Mouse (Mus musculus) liver, embryonic 14.5 days (tissue): ENCODE measurements around the gene Iqgap2. TPM values are rescaled to one million over a fixed set of nuclear protein-coding genes. Genes with fewer than 3 reads are reported as not detected.

ENCODE experiments used
- ATAC-seq: fragments of 200-750 bp; cut with Nextera tagmentation; 2 replicates; pipeline ENCODE4 v1.8.0; 2017; ENCODE audit warnings: moderate number of reproducible peaks, mild to moderate bottlenecking, moderate library complexity; ENCODE audit not compliant: insufficient read depth
- DNase-seq, 3 experiments: peaks; one replicate each; pipeline ENCODE4 v3.0.0-alpha.2; 2012 to 2013; ENCODE audit warnings: low read depth in 3 of 3, low spot score in 3 of 3
- H3K27ac ChIP-seq: fragments of 300-500 bp; sonication (generic); 2 replicates; pipeline ENCODE4 v1.5.1; 2014; ENCODE audit warnings: moderate library complexity, mild to moderate bottlenecking, control low read depth, inconsistent platforms
- H3K27me3 ChIP-seq: fragments of 300-500 bp; sonication (generic); 2 replicates; pipeline ENCODE4 v1.6.1; 2014; ENCODE audit warnings: mild to moderate bottlenecking, low read length, moderate library complexity; ENCODE audit not compliant: control insufficient read depth, insufficient read depth
- H3K36me3 ChIP-seq: fragments of 300-500 bp; sonication (generic); replicated peaks from 2 replicates; pipeline ENCODE4 v1.6.1; 2014; ENCODE audit warnings: low read depth; ENCODE audit not compliant: control insufficient read depth, insufficient read depth
- H3K4me1 ChIP-seq, 2 experiments: fragments of 200-500 bp in 1 of 2; fragments of 300-500 bp in 1 of 2; sonication (generic) in 1 of 2; replicated peaks; 2 replicates each; pipeline ENCODE4 v1.6.1; 2012 to 2014; ENCODE audit warnings: antibody characterized with exemption in 1 of 2, inconsistent platforms in 1 of 2, low read length in 1 of 2; ENCODE audit not compliant: control insufficient read depth in 2 of 2, insufficient read depth in 2 of 2
- H3K4me2 ChIP-seq: fragments of 300-500 bp; sonication (generic); 2 replicates; pipeline ENCODE4 v1.6.1; 2014; ENCODE audit warnings: low read depth, mild to moderate bottlenecking, control low read depth, moderate library complexity
- H3K4me3 ChIP-seq, 2 experiments: fragments of 200-500 bp in 1 of 2; fragments of 300-500 bp in 1 of 2; sonication (generic) in 1 of 2; 2 replicates each; pipeline ENCODE4 v1.5.1; 2012 to 2014; ENCODE audit warnings: low read depth in 2 of 2, low read length in 2 of 2, mild to moderate bottlenecking in 2 of 2, control low read depth in 1 of 2, inconsistent platforms in 1 of 2, moderate library complexity in 1 of 2; ENCODE audit not compliant: insufficient read depth in 1 of 2
- H3K9ac ChIP-seq: fragments of 300-500 bp; sonication (generic); replicated peaks from 2 replicates; pipeline ENCODE4 v1.6.1; 2014; ENCODE audit warnings: mild to moderate bottlenecking, control low read depth, moderate library complexity
- H3K9me3 ChIP-seq: fragments of 300-500 bp; sonication (generic); 2 replicates; pipeline ENCODE4 v1.6.1; 2016; ENCODE audit warnings: low read length, mixed read lengths; ENCODE audit not compliant: control insufficient read depth
- CTCF ChIP-seq: IDR thresholded peaks from 2 replicates; pipeline ENCODE4 v1.5.1; 2016; ENCODE audit warnings: antibody characterized with exemption, low read depth, control low read depth
- EP300 ChIP-seq: IDR thresholded peaks from 2 replicates; pipeline ENCODE4 v1.6.1; 2016; ENCODE audit warnings: antibody characterized with exemption, low read depth
- WGBS: fragments of 180-500 bp; shearing (Covaris S2); extraction: QIAGEN DNeasy Blood & Tissue Kit; methylation state at CpG from one replicate; pipeline ENCODE4 v1.1.7; 2014; ENCODE audit not compliant: insufficient replicate concordance; 5-methylcytosine and 5-hydroxymethylcytosine counted together
- polyA plus RNA-seq, 2 experiments: library from polyadenylated mRNA; depleted of rRNA in 1 of 2; stranded (reverse) in 1 of 2; unstranded in 1 of 2; fragments of >200 nt; fragmentation: Nextera tagmentation in 1 of 2; extraction: Ambion mirVana in 1 of 2; gene quantifications; 2 replicates each; pipeline versions ENCODE4 v1.2.1 to v1.2.3; 2012 to 2014

The Iqgap2 gene
- polyA plus RNA-seq, 2 experiments = 10.8 to 11.8 TPM

GRCm38 (mm10) chr13:95899885-95900650 lies 8.3 kb upstream of the Iqgap2 start:
- no peaks in the 10 kb centered on the region for H3K36me3 ChIP-seq
- H3K9ac ChIP-seq = no peak overlapping the region
- TF ChIP-seq CTCF = no peak
- no peak for TF ChIP-seq EP300
- H3K4me1 ChIP-seq = 0 out of 4 replicates have a peak, but pooled peaks cover 0 to 3% of the 10 kb centered on the region in 2 experiments
- H3K4me3 ChIP-seq = no peak overlapping the region
- no peak overlapping the region for H3K4me2 ChIP-seq
- WGBS = 64% methylated on average over 1 of the region's 1 CpGs
- H3K27ac ChIP-seq = no peak overlapping the region
- DNase-seq (no peak), ATAC-seq (no peak)
- no peaks in the 10 kb centered on the region for H3K27me3 ChIP-seq
- H3K9me3 ChIP-seq = no peaks in the 10 kb centered on the region

- whole genome bisulfite sequencing = 67% methylated on average over 6 of the region's 6 CpGs
- H3K9me3 ChIP-seq = no peaks in the 10 kb centered on the region
- ATAC-seq = no peak
- no peak overlapping the region for H3K4me3 ChIP-seq
- H3K27ac ChIP-seq = no peak overlapping the region
- H3K4me1 ChIP-seq = peaks cover 3 to 11% of the 10 kb centered on the region in 2 experiments; a peak in 3 of 4 replicates
- H3K36me3 ChIP-seq = no peaks in the 10 kb centered on the region
- H3K9ac ChIP-seq = no peak overlapping the region
- DNase-seq = no peak
- TF ChIP-seq CTCF = no peak
- TF ChIP-seq EP300 = no peak
- no peak overlapping the region for H3K4me2 ChIP-seq
- H3K27me3 ChIP-seq = no peaks in the 10 kb centered on the region
Measured at GRCm38 (mm10) chr13:95896501-95896900, 4.8 kb upstream of the Iqgap2 start.

GRCm38 (mm10) chr13:95893166-95893565 lies 1.4 kb upstream of the Iqgap2 start:
- Histone ChIP-seq H3K27me3 (no peaks in the 10 kb centered on the region), H3K36me3 (no peaks in the 10 kb centered on the region), H3K4me3 (no peak overlapping the region), H3K27ac (no peak overlapping the region), H3K9ac (no peak overlapping the region), H3K4me2 (peak overlapping the region; percentile 93), H3K4me1 (peaks cover 3 to 14% of the 10 kb centered on the region in 2 experiments; a peak in 3 of 4 replicates), H3K9me3 (no peaks in the 10 kb centered on the region)
- DNase-seq (no peak), ATAC-seq (no peak)
- 68% methylated on average over 4 of the region's 4 CpGs for WGBS
- TF ChIP-seq EP300 (no peak), CTCF (no peak)

GRCm38 (mm10) chr13:95892611-95893145 lies 956 bp upstream of the Iqgap2 start:
- no peak for TF ChIP-seq CTCF
- no peak for DNase-seq
- no peak for ATAC-seq
- 3% methylated on average over 12 of the region's 12 CpGs for WGBS
- peak overlapping the region; percentile 93 for H3K4me2 ChIP-seq
- no peaks in the 10 kb centered on the region for H3K27me3 ChIP-seq
- H3K4me3 ChIP-seq = peak overlapping the region; percentile 68 to 71
- peaks cover 3 to 17% of the 10 kb centered on the region in 2 experiments; a peak in 3 of 4 replicates for H3K4me1 ChIP-seq
- no peaks in the 10 kb centered on the region for H3K9me3 ChIP-seq
- H3K36me3 ChIP-seq = no peaks in the 10 kb centered on the region
- H3K27ac ChIP-seq = no peak overlapping the region
- peak overlapping the region; percentile 66 for H3K9ac ChIP-seq

GRCm38 (mm10) chr13:95891926-95892610 lies 346 bp upstream of the Iqgap2 start:
- H3K27me3 ChIP-seq = no peaks in the 10 kb centered on the region
- no peak overlapping the region; the same call in 1 of the 2 replicates for H3K27ac ChIP-seq
- peak; percentile 49 to 63 (median 50) for DNase-seq
- peaks cover 3 to 20% of the 10 kb centered on the region in 2 experiments; a peak in 3 of 4 replicates for H3K4me1 ChIP-seq
- no peaks in the 10 kb centered on the region for H3K9me3 ChIP-seq
- H3K4me3 ChIP-seq = peak overlapping the region; percentile 68 to 71
- peak overlapping the region; percentile 66 for H3K9ac ChIP-seq
- peak overlapping the region; percentile 93 for H3K4me2 ChIP-seq
- peak; percentile 80 for ATAC-seq
- H3K36me3 ChIP-seq = no peaks in the 10 kb centered on the region
- TF ChIP-seq CTCF (peak; percentile 88), EP300 (0 out of 2 replicates have a peak, but pooled peaks have one; percentile 23)
- WGBS = 0% methylated on average over 49 of the region's 52 CpGs
